Mouse (Mus musculus): Measurements from ENCODE around the gene Ggct.

Ggct gene

GRCm38 (mm10) chr6:54992734-54993260 is at the start of gene Ggct:
Gene Ggct, minus strand, starts transcription at chr6:54992950.
- DNase-seq (ENCODE audit: low read depth, low spot score): peak; percentile 100

GRCm38 (mm10) chr6:55040031-55040430 is 47.3 kb upstream of the Ggct start:
- no peak for DNase-seq (ENCODE audit: low read depth, low spot score)

GRCm38 (mm10) chr6:55039446-55039783 is 46.7 kb upstream of the Ggct start:
- no peak for DNase-seq (ENCODE audit: low read depth, low spot score)

- DNase-seq (ENCODE audit: low read depth, low spot score): peak; percentile 63
Observed at GRCm38 (mm10) chr6:55038671-55039445, 46.1 kb upstream of the Ggct start.

GRCm38 (mm10) chr6:55037799-55038670 is 45.3 kb upstream of the Ggct start, which contains the start of gene Gars:
Gene Gars, plus strand, starts transcription at chr6:55038007.
- DNase-seq (ENCODE audit: low read depth, low spot score): peak; percentile 97

- no peak for DNase-seq (ENCODE audit: low read depth, low spot score)
Observed at GRCm38 (mm10) chr6:55036731-55037130, 44.0 kb upstream of the Ggct start.

DNA sequence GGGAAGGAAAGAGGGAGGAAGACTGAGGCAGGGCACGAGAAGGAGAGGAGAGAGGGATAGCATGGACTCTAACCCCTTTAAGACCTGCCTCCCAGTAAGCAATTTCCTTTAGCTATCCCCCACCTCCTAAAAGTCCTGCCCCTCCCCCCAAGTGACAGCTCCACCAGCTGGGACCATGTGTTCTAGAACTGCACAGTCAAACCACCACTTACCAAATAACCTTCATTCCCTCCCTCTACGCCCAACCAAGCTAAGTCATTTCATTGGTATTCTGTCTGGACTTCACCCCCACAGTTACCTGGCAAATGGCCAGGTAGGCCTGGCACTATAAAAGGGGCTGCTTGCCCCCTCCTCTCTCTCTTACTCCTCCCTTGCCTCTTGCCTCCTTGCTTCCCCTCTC is 34.9 kb upstream of the Ggct start:
- no peak for DNase-seq (ENCODE audit: low read depth, low spot score)

- no peak for DNase-seq (ENCODE audit: low read depth, low spot score)
Observed at GRCm38 (mm10) chr6:55021806-55022205, 29.1 kb upstream of the Ggct start.

- no peak for DNase-seq (ENCODE audit: low read depth, low spot score)
Observed at GRCm38 (mm10) chr6:55018417-55018816, 25.7 kb upstream of the Ggct start.

DNA sequence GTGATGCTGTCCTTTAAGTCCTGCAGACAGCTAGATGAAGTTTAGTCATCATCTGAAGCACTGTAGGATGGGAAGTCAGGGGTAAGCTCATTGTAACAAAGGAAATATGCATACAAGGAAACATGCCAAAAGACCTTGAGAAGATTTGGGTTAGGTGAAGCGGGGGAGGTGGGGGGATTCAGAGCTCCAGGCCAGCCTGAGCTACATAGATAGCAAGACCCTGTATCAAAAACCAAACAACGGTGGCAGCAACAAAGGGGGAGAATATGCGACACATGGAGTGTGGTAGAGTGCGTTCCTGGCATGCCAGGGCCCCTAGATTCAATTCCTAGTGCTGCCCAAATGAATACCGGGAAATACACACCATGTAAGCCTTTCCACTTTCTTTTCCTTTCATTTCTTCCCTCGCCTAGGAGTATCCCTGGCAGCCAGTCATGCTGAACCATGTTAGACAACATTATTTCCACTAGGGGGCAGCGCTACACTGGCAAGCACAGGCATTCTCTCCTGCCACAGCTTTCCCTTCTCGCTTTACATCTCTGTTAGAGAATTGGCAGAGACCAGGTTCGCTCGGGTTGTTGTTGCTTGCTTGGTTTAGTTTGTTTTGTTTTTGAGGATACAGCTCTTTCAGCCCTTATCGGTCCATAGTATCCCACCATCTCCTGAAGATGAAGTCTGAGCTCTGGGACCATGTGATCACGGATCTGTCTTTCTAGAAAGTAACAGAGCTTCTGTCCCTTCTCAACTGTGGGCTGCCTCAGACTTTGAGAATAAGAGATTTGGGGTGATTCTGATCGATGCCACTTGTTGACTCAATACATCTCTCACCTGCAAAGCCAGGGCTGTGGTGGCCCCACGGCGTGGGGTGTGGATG is 24.2 kb upstream of the Ggct start:
- peak; percentile 92 for DNase-seq (ENCODE audit: low read depth, low spot score)

DNA sequence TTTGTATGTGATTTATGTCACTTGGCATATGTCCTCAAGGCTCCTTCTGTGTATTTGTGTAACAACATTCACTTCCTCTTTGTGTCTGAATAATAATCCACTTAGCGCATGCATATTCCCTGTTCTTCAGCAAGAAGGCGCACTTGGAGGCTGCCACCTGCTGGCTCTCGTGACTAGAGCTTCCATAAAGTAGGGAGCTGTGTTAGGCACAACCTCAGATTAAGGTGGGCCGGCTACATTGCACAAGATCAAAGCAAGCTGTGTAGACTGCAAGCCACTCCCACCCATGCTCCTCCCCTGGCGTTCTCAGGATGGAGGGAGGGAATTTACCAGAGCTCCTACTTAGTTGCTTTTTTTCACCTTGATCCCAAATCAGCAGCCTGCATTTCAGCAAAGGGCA is 23.5 kb upstream of the Ggct start:
- peak; percentile 83 for DNase-seq (ENCODE audit: low read depth, low spot score)

DNA sequence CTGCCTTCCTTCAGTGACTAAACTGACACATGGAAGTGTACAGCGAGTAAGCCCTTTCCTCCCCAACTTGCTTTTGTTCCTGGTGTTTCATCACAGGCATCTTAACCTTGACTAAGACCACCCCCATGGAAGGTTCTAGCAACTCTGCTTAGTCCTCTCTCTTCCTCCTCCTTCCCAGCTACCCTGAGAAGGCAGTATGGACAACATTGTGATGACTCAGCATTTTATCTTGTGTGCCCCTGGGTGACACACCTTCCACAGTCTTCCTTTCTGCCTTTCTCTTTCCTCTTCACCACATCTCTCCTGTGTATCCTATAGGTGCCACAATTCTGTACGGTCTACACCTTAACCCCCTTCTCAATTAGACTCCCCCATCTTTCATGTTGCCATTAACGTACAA is 21.4 kb upstream of the Ggct start:
- DNase-seq (ENCODE audit: low read depth, low spot score): no peak

DNA sequence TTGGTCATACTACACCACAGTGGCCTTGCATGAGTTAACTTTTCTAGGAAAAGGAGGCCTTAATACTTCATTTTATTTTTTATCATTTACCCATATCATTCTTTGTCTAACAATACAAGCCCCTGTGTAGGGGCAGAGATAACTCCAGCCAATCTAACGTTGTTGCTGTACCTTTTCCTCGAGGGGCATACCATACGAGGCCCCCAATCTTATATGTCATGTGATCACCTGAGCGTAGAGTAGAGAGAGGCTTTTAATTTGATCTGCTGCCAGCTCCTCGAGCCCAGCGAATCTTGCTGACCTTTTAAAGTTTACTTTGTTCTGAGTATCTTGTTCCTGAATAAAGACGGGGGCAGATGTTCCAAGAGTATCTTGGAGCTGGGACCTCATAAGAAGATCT is 19.8 kb upstream of the Ggct start:
- DNase-seq (ENCODE audit: low read depth, low spot score): no peak

GRCm38 (mm10) chr6:55010330-55011091 is 17.8 kb upstream of the Ggct start:
- no peak for DNase-seq (ENCODE audit: low read depth, low spot score)

- peak; percentile 88 for DNase-seq (ENCODE audit: low read depth, low spot score)
Observed at GRCm38 (mm10) chr6:55009391-55010230, 16.9 kb upstream of the Ggct start.

- no peak for DNase-seq (ENCODE audit: low read depth, low spot score)
Observed at GRCm38 (mm10) chr6:55008401-55008800, 15.7 kb upstream of the Ggct start.

- no peak for DNase-seq (ENCODE audit: low read depth, low spot score)
Observed at GRCm38 (mm10) chr6:55003559-55003958, 10.8 kb upstream of the Ggct start.

GRCm38 (mm10) chr6:55002438-55002837 is 9.7 kb upstream of the Ggct start:
- DNase-seq (ENCODE audit: low read depth, low spot score): no peak

GRCm38 (mm10) chr6:55001320-55001719 is 8.6 kb upstream of the Ggct start:
- DNase-seq (ENCODE audit: low read depth, low spot score): no peak

GRCm38 (mm10) chr6:54997726-54998125 is 5.0 kb upstream of the Ggct start:
- no peak for DNase-seq (ENCODE audit: low read depth, low spot score)
